Mouse (Mus musculus) intestine, postnatal 0 days (tissue): ENCODE results near the gene Art3. TPM values are rescaled to one million over a fixed set of nuclear protein-coding genes. Genes with fewer than 3 reads are reported as not detected.

Source experiments
- ATAC-seq: fragments of 200-750 bp; cut with Nextera tagmentation; 2 replicates; pipeline ENCODE4 v1.8.0; 2017; ENCODE audit warnings: mild to moderate bottlenecking, moderate TSS enrichment, moderate library complexity
- H3K27ac ChIP-seq: fragments of 300-500 bp; sonication (generic); 2 replicates; pipeline ENCODE4 v1.5.1; 2014; ENCODE audit warnings: mild to moderate bottlenecking, low read depth, low read length, moderate library complexity
- H3K27me3 ChIP-seq: fragments of 300-500 bp; sonication (generic); replicated peaks from 2 replicates; pipeline ENCODE4 v1.6.1; 2014; ENCODE audit warnings: low read length, mixed read lengths; ENCODE audit not compliant: control insufficient read depth, insufficient read depth
- H3K36me3 ChIP-seq: fragments of 300-500 bp; sonication (generic); 2 replicates; pipeline ENCODE4 v1.6.1; 2014; ENCODE audit warnings: mild to moderate bottlenecking, moderate library complexity; ENCODE audit not compliant: control insufficient read depth, insufficient read depth
- H3K4me1 ChIP-seq: fragments of 300-500 bp; sonication (generic); replicated peaks from 2 replicates; pipeline ENCODE4 v1.6.1; 2014; ENCODE audit warnings: antibody characterized with exemption, low read length, mixed read lengths; ENCODE audit not compliant: control insufficient read depth, insufficient read depth
- H3K4me2 ChIP-seq: fragments of 300-500 bp; sonication (generic); replicated peaks from 2 replicates; pipeline ENCODE4 v1.6.1; 2014; ENCODE audit warnings: low read depth, mild to moderate bottlenecking, moderate library complexity
- H3K4me3 ChIP-seq: fragments of 300-500 bp; sonication (generic); 2 replicates; pipeline ENCODE4 v1.5.1; 2014; ENCODE audit warnings: low read depth, low read length
- H3K9ac ChIP-seq: fragments of 300-500 bp; sonication (generic); 2 replicates; pipeline ENCODE4 v1.6.1; 2014; ENCODE audit warnings: mild to moderate bottlenecking, low read depth, low read length
- H3K9me3 ChIP-seq: fragments of 300-500 bp; sonication (generic); 2 replicates; pipeline ENCODE4 v1.6.1; 2016; ENCODE audit warnings: mixed run types; ENCODE audit not compliant: control insufficient read depth
- CTCF ChIP-seq: sonication (generic); IDR thresholded peaks from 2 replicates; pipeline ENCODE4 v1.5.1; 2016; ENCODE audit warnings: low read depth, mild to moderate bottlenecking, control low read depth, antibody characterized with exemption, moderate library complexity
- WGBS: fragments of 180-500 bp; shearing (Covaris S2); extraction: QIAGEN DNeasy Blood & Tissue Kit; methylation state at CpG from one replicate; pipeline ENCODE4 v1.1.7; 2014; 5-methylcytosine and 5-hydroxymethylcytosine counted together
- polyA plus RNA-seq: library from polyadenylated mRNA; unstranded; fragments of >200 nt; fragmentation: Nextera tagmentation; extraction: Ambion mirVana; gene quantifications from 2 replicates; pipeline ENCODE4 v1.2.1, GENCODE M21; 2015

Art3 gene
- polyA plus RNA-seq, 1 experiment from 2014 or later: 12.7 TPM

- no peak for ATAC-seq
- Histone ChIP-seq H3K4me3 (no peak overlapping the region), H3K4me2 (no peak overlapping the region), H3K27ac (no peak overlapping the region), H3K4me1 (no peaks in the 10 kb centered on the region; the same call in 1 of the 2 replicates), H3K27me3 (no peaks in the 10 kb centered on the region), H3K36me3 (no peaks in the 10 kb centered on the region), H3K9ac (no peak overlapping the region), H3K9me3 (no peaks in the 10 kb centered on the region)
- WGBS: 95% methylated on average over 5 of the region's 5 CpGs
- TF ChIP-seq CTCF: no peak
These were observed 32.4 kb downstream of the Art3 start for GRCm38 (mm10) chr5:92364011-92364410.

- H3K4me1 ChIP-seq: no peaks in the 10 kb centered on the region; the same call in 1 of the 2 replicates
- H3K9ac ChIP-seq: no peak overlapping the region
- no peak overlapping the region for H3K4me3 ChIP-seq
- H3K9me3 ChIP-seq: no peaks in the 10 kb centered on the region
- H3K36me3 ChIP-seq: no peaks in the 10 kb centered on the region
- no peak for TF ChIP-seq CTCF
- no peak overlapping the region for H3K27ac ChIP-seq
- no peak overlapping the region for H3K4me2 ChIP-seq
- H3K27me3 ChIP-seq: no peaks in the 10 kb centered on the region
- 74% methylated on average over 11 of the region's 11 CpGs for WGBS
- no peak for ATAC-seq
These were observed 33.6 kb downstream of the Art3 start for GRCm38 (mm10) chr5:92365146-92365705.

GRCm38 (mm10) chr5:92366565-92366964, 34.9 kb downstream of the Art3 start:
- 32% methylated on average over 6 of the region's 6 CpGs for WGBS
- H3K27me3 ChIP-seq: no peaks in the 10 kb centered on the region
- no peak overlapping the region for H3K27ac ChIP-seq

GRCm38 (mm10) chr5:92368392-92368791, 36.8 kb downstream of the Art3 start:
- Histone ChIP-seq H3K4me1 (no peaks in the 10 kb centered on the region; the same call in 1 of the 2 replicates), H3K36me3 (no peaks in the 10 kb centered on the region), H3K4me2 (no peak overlapping the region), H3K4me3 (no peak overlapping the region), H3K27me3 (no peaks in the 10 kb centered on the region), H3K9me3 (no peaks in the 10 kb centered on the region), H3K9ac (no peak overlapping the region), H3K27ac (no peak overlapping the region)
- ATAC-seq: no peak
- 59% methylated on average over 10 of the region's 10 CpGs for WGBS
- no peak for TF ChIP-seq CTCF

More at GRCm38 (mm10) chr5:92366565-92366964, 34.9 kb downstream of the Art3 start:
- Histone ChIP-seq H3K9ac (no peak overlapping the region), H3K4me2 (peak overlapping the region; percentile 48), H3K4me3 (no peak overlapping the region), H3K9me3 (no peaks in the 10 kb centered on the region), H3K36me3 (no peaks in the 10 kb centered on the region), H3K4me1 (no peaks in the 10 kb centered on the region; the same call in 1 of the 2 replicates)
- 0 out of 2 replicates have a peak, but pooled peaks have one; percentile 26 for ATAC-seq
- no peak for TF ChIP-seq CTCF

GRCm38 (mm10) chr5:92369151-92369994, 37.7 kb downstream of the Art3 start:
- WGBS: 63% methylated on average over 13 of the region's 13 CpGs
- H3K9me3 ChIP-seq: no peaks in the 10 kb centered on the region
- H3K27ac ChIP-seq: no peak overlapping the region
- no peak overlapping the region for H3K4me2 ChIP-seq
- peak; percentile 32 for TF ChIP-seq CTCF
- no peaks in the 10 kb centered on the region; the same call in 1 of the 2 replicates for H3K4me1 ChIP-seq
- no peaks in the 10 kb centered on the region for H3K36me3 ChIP-seq
- H3K9ac ChIP-seq: no peak overlapping the region
- no peaks in the 10 kb centered on the region for H3K27me3 ChIP-seq
- no peak overlapping the region for H3K4me3 ChIP-seq
- ATAC-seq: peak; percentile 46; the same call in 1 of the 2 replicates

- WGBS: 45% methylated on average over 6 of the region's 6 CpGs
- Histone ChIP-seq H3K9me3 (no peaks in the 10 kb centered on the region), H3K9ac (no peak overlapping the region), H3K4me2 (no peak overlapping the region), H3K27ac (no peak overlapping the region), H3K4me1 (no peaks in the 10 kb centered on the region; the same call in 1 of the 2 replicates), H3K36me3 (no peaks in the 10 kb centered on the region), H3K4me3 (no peak overlapping the region), H3K27me3 (no peaks in the 10 kb centered on the region)
- ATAC-seq: no peak
- TF ChIP-seq CTCF: no peak
These were observed 38.8 kb downstream of the Art3 start for GRCm38 (mm10) chr5:92370392-92370791.
